Mouse (Mus musculus): ENCODE data around the gene Polg2. TPM values are rescaled to one million over a fixed set of nuclear protein-coding genes. Genes with fewer than 3 reads are reported as not detected.
"Not testable (repeated sequence)": the region's sequence is repeated elsewhere in the genome, so short reads cannot be mapped to it uniquely, and the experiment has no call there.

Polg2 gene
- polyA plus RNA-seq, 1 experiment from 2014 or later: 13.8 TPM

DNA sequence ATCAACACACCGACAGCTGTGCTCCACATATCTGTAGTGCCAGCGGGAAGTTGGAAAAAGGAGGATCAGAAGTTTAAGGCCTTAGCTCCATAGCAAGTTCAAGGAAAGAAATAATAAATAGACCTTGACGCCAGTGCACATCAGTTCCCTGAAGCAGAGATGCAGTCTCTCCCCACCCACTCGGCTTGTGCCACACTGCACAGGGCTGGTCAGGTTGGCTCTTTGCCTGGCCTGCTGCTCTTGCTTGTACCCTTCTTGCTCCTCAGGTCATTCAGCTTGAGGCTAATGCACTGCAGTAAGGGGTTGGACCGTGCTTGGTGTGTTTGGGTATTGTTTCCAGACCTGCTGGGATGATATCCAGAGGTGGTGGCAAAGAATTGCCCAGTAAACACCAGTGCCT, 18.8 kb downstream of the Polg2 start:
- H3K27ac ChIP-seq (replicated peaks): no peak overlapping the region
- no peak overlapping the region for H3K4me2 ChIP-seq (replicated peaks)
- no peaks in the 10 kb centered on the region for H3K27me3 ChIP-seq
- WGBS: 91% methylated on average over 5 of the region's 5 CpGs
- H3K9ac ChIP-seq: no peak overlapping the region
- H3K9me3 ChIP-seq (replicated peaks): no peaks in the 10 kb centered on the region
- no peak overlapping the region for H3K4me3 ChIP-seq (replicated peaks)
- H3K4me1 ChIP-seq: peaks cover 17% of the 10 kb centered on the region
- H3K36me3 ChIP-seq: 0 out of 2 replicates have a peak, but pooled peaks cover 3% of the 10 kb centered on the region
- ATAC-seq (ENCODE audit: insufficient number of reproducible peaks, low FRiP score, low TSS enrichment, low read depth): no peak

DNA sequence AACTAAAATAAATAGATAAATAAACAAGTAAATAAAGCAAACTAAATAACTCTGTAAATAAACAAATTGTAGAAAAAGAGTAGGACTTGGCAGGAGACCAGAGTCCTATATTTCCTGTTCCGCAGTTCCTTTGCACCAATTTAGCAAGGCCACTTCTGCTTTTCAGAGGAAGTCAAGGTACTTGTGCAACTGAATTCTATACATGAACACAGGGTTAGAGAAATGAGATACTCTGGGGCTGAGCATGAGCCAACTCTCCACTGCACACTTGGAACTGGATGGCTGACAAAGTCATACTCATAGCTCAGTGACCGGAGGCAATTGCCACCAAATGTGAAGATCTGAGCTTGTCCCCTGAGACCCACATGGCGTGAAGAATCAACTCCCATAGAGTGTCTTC, 20.3 kb downstream of the Polg2 start:
- no peak overlapping the region for H3K4me3 ChIP-seq (replicated peaks)
- H3K36me3 ChIP-seq: no peaks in the 10 kb centered on the region
- H3K4me1 ChIP-seq: peaks cover 17% of the 10 kb centered on the region
- H3K9me3 ChIP-seq (replicated peaks): no peaks in the 10 kb centered on the region
- no peak overlapping the region for H3K4me2 ChIP-seq (replicated peaks)
- H3K27me3 ChIP-seq: no peaks in the 10 kb centered on the region
- WGBS: 87% methylated on average over 3 of the region's 3 CpGs
- ATAC-seq (ENCODE audit: insufficient number of reproducible peaks, low FRiP score, low TSS enrichment, low read depth): no peak
- no peak overlapping the region for H3K27ac ChIP-seq (replicated peaks)
- no peak overlapping the region for H3K9ac ChIP-seq

DNA sequence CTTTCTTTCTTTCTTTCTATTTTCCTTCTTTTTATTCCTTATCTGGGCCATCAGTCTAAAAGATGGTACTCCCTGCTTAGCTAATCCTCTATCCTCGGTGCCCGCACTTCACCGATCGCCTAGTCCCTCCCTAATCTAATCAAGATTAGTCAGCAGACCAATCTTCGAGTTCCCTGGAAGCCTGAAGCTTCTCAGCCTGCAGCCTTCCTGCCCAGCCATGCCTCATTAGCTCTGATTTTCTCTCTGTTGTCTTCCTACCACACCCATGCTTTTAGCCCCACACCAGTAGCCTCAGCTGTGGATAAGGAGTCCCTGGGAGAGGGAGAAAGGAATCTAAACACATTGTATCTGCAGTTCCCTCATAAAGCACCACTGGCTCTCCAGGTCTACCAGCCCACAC, 23.8 kb downstream of the Polg2 start:
- H3K36me3 ChIP-seq: no peaks in the 10 kb centered on the region
- no peak overlapping the region for H3K9ac ChIP-seq
- no peaks in the 10 kb centered on the region for H3K27me3 ChIP-seq
- H3K27ac ChIP-seq (replicated peaks): no peak overlapping the region
- ATAC-seq (ENCODE audit: insufficient number of reproducible peaks, low FRiP score, low TSS enrichment, low read depth): no peak
- H3K4me1 ChIP-seq: no peaks in the 10 kb centered on the region
- WGBS: 46% methylated on average over 5 of the region's 5 CpGs
- H3K9me3 ChIP-seq (replicated peaks): no peaks in the 10 kb centered on the region
- H3K4me3 ChIP-seq (replicated peaks): no peak overlapping the region
- H3K4me2 ChIP-seq (replicated peaks): no peak overlapping the region

DNA sequence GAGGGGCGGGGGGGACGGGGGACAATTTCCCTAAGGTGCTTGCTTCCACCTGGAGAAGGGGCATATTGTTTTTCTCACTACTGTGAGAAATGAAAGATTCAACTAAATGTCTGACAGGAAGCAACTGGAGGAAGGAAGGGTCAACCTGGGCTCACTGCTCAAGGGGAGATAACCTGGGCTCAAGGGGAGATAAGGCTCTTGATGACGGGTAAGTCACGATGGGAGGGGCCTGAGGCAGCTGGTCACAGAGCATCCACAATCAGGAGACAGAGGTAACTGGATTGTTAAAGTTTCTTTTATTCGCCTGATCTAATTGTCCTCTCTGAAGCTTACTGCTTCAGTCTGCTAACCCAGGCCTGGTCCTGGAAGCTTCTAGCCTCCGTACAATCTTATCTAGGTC, 26.0 kb downstream of the Polg2 start:
- ATAC-seq (ENCODE audit: insufficient number of reproducible peaks, low FRiP score, low TSS enrichment, low read depth): no peak
- Histone ChIP-seq H3K4me2 (replicated peaks) (no peak overlapping the region), H3K27ac (replicated peaks) (no peak overlapping the region), H3K9me3 (replicated peaks) (no peaks in the 10 kb centered on the region), H3K27me3 (no peaks in the 10 kb centered on the region), H3K9ac (no peak overlapping the region), H3K4me3 (replicated peaks) (no peak overlapping the region), H3K36me3 (no peaks in the 10 kb centered on the region), H3K4me1 (no peaks in the 10 kb centered on the region)
- 86% methylated on average over 6 of the region's 6 CpGs for WGBS

DNA sequence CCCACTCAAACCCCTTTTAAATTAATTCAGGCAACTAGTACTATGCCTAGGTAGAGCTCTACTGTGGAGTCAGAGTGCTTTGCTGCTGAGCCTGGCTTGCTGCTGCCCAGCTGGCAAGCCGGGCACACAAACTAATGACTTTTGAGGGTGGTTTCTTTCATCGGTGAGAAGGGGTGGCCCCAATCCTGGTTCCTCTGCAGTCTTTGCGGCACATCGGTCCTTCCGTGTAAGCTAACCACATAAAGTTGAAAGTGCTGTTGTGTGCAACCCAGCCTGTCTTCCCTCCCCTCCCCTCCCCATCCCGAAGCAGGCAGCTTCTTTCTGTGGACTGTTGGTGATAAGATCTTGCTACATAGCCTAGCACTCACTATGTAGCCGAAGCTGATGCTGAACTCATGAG, 27.2 kb downstream of the Polg2 start:
- Histone ChIP-seq H3K36me3 (no peaks in the 10 kb centered on the region), H3K9me3 (replicated peaks) (no peaks in the 10 kb centered on the region), H3K4me3 (replicated peaks) (no peak overlapping the region), H3K27ac (replicated peaks) (no peak overlapping the region), H3K4me2 (replicated peaks) (no peak overlapping the region), H3K9ac (no peak overlapping the region), H3K4me1 (no peaks in the 10 kb centered on the region), H3K27me3 (no peaks in the 10 kb centered on the region)
- ATAC-seq (ENCODE audit: insufficient number of reproducible peaks, low FRiP score, low TSS enrichment, low read depth): no peak
- WGBS: 72% methylated on average over 7 of the region's 7 CpGs

DNA sequence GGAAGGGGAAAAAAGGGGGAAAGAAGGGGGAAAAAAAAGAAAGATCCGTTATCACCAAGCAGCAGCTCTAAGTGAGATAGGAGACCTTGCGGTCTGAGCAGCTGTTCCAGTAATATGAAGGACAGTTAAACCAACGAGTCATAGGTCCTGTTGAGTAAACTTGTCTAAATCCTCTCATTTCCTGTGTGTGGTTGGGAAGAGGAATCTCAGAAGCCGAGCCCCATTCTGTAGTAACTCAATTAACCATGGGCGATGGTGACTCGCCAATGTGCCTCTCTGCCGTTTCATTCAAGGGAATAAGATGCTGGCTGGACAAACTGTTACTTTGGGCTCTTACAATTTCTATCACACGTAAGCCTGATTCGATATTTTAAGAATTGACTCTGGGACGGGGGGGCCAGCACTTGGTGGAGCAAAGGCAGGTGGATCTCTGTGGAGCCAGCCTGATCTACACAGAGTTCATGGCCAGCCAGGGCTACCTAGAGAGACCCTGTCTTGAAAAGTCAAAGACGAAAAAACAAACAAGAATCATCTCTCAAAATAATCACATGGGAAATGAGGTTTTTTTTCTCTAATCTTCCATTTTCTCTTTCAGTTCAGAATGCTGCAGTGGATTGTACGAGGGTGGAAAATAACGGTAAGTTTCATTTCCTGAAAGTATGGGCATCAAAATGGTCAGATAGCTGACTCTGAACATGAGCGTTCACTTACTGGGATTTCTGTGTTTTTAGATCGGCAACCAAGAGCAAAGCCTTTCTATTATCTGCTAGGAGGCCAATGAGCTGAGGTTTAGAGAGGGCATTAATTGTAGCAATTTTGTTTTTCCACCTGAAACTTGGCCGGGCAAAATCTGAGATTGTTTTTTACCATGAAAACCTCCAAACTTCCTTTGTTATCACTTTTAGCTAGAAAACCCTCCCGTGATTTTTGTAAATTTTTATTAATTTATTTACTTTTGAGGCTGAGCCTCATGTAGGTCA, 28.0 kb downstream of the Polg2 start, which contains the start of gene Milr1:
Gene Milr1 (plus strand): TSS at position 188 of the 980 bp plus-strand sequence.
- no peak within 1 kb of the TSS for H3K4me2 ChIP-seq (replicated peaks)
- no peaks in the 10 kb centered on the region for H3K4me1 ChIP-seq
- no peak for ATAC-seq (ENCODE audit: insufficient number of reproducible peaks, low FRiP score, low TSS enrichment, low read depth)
- no peaks in the 10 kb centered on the region for H3K27me3 ChIP-seq
- H3K4me3 ChIP-seq (replicated peaks): no peak within 1 kb of the TSS
- WGBS: 80% methylated on average over 17 of the region's 17 CpGs
- no peak within 1 kb of the TSS for H3K27ac ChIP-seq (replicated peaks)
- H3K9ac ChIP-seq: no peak within 1 kb of the TSS
- no peaks in the 10 kb centered on the region for H3K9me3 ChIP-seq (replicated peaks)
- no peaks in the 10 kb centered on the region for H3K36me3 ChIP-seq

DNA sequence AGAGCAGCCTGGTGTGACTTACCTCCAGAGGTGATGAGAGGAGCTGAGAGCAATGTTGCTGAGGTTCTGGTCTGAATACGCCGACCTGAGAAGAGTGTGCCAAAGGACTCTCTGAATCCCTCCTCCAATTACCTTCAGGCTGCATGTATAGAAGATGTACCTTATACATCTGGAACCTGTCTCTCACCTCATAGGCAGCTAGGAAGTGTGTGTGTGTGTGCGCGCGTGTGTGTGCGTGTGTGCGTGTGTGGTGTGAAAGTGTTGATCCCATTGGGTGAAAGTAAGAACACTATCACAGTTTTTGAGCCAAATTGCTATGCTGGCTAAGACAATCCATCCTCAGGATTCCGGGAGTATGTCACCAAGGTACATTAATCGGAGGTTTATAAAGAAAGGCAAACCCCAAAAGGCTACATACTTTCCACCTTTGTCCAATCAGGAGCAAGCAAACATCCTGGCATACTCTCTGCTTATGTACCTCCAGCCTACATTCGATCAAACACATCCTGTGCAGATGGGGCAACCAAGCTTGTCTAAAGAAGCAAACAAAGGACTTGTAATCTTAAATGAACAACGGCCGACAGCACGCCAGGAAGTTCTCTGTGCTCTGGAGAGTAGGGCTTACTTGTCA, 29.1 kb downstream of the Polg2 start, which contains the start of gene Pecam1:
Gene Pecam1 (minus strand): TSS at position 508 of the 631 bp plus-strand sequence.
- Histone ChIP-seq H3K9ac (no peak within 1 kb of the TSS), H3K9me3 (replicated peaks) (no peaks in the 10 kb centered on the region), H3K4me3 (replicated peaks) (no peak within 1 kb of the TSS), H3K27ac (replicated peaks) (no peak within 1 kb of the TSS), H3K4me2 (replicated peaks) (no peak within 1 kb of the TSS), H3K27me3 (no peaks in the 10 kb centered on the region), H3K4me1 (no peaks in the 10 kb centered on the region), H3K36me3 (no peaks in the 10 kb centered on the region)
- WGBS: 83% methylated on average over 13 of the region's 13 CpGs
- no peak for ATAC-seq (ENCODE audit: insufficient number of reproducible peaks, low FRiP score, low TSS enrichment, low read depth)

DNA sequence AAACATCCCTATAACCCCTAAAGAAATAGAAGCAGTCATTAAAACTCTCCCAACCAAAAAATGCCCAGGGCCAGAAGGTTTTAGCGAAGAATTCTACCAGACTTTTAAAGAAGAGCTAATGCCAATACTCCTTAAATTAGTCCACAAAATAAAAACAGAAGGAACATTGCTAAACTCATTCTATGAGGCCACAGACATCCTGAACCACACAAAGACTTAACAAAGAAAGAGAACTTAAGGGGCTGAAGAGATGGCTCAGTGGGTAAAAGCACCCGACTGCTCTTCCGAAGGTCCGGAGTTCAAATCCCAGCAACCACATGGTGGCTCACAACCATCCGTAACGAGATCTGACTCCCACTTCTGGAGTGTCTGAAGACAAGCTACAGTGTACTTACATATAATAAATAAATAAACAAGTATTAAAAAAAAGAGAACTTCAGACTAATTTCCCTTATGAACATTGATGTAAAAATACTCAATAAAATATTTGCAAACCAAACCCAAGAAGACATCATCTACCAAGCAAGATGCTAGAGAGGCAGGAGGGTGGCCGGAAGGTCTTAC, 29.7 kb downstream of the Polg2 start:
- not testable (repeated sequence) for H3K4me3 ChIP-seq (replicated peaks); H3K9me3 ChIP-seq (replicated peaks); ATAC-seq (ENCODE audit: insufficient number of reproducible peaks, low FRiP score, low TSS enrichment, low read depth); H3K27me3 ChIP-seq; H3K4me2 ChIP-seq (replicated peaks); H3K4me1 ChIP-seq; H3K27ac ChIP-seq (replicated peaks); H3K9ac ChIP-seq; H3K36me3 ChIP-seq
- WGBS: 94% methylated on average over 7 of the region's 7 CpGs

DNA sequence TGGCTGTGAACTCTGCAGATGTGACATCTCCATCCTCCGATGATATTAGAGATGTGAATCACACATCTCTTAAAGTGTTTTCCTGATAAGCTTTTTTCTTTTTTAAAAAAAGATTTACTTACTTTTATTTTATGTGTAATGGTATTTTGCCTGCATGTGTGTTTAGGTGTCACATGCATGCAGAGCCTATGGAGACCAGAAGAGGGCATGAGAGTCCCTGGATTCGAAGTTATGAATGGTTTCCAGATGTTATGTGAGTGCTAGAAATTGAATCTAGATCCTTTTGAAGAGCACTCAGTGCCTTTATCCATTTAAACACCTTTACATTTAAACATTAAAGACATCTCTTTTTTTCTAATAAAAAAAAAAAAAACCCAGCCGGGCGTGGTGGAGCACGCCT, 34.4 kb downstream of the Polg2 start:
- no peaks in the 10 kb centered on the region for H3K4me1 ChIP-seq
- H3K27ac ChIP-seq (replicated peaks): no peak overlapping the region
- 87% methylated on average over 5 of the region's 5 CpGs for WGBS
- H3K9ac ChIP-seq: no peak overlapping the region
- no peak overlapping the region for H3K4me3 ChIP-seq (replicated peaks)
- no peaks in the 10 kb centered on the region for H3K36me3 ChIP-seq
- no peak for ATAC-seq (ENCODE audit: insufficient number of reproducible peaks, low FRiP score, low TSS enrichment, low read depth)
- H3K4me2 ChIP-seq (replicated peaks): no peak overlapping the region
- H3K27me3 ChIP-seq: no peaks in the 10 kb centered on the region
- H3K9me3 ChIP-seq (replicated peaks): no peaks in the 10 kb centered on the region

DNA sequence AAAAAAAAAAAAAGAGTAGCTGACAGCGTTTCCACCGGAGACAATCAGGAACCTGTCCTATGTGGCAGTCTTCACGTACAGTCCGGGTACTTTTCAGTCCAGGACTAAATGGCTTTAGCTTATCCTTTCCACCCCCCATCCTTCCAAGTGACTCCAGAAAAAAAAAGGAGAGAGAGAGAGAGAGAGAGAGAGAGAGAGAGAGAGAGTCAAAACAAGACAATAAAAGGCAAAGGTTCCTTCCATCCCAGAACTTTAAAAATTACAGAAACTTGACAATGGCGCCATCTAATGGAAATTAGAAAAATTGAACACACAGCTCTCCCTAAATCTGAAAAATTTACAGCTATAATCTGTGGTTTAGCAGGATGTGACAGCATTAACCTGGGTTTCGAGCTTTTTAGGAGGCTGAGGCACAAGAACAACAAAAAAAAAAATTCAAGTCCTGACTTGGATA, 36.9 kb downstream of the Polg2 start:
- no peaks in the 10 kb centered on the region for H3K27me3 ChIP-seq
- no peaks in the 10 kb centered on the region for H3K9me3 ChIP-seq (replicated peaks)
- 46% methylated on average over 6 of the region's 6 CpGs for WGBS
- no peak overlapping the region for H3K4me2 ChIP-seq (replicated peaks)
- H3K4me3 ChIP-seq (replicated peaks): no peak overlapping the region
- no peak overlapping the region for H3K27ac ChIP-seq (replicated peaks)
- no peak for ATAC-seq (ENCODE audit: insufficient number of reproducible peaks, low FRiP score, low TSS enrichment, low read depth)
- no peaks in the 10 kb centered on the region for H3K36me3 ChIP-seq
- H3K9ac ChIP-seq: no peak overlapping the region
- no peaks in the 10 kb centered on the region for H3K4me1 ChIP-seq

DNA sequence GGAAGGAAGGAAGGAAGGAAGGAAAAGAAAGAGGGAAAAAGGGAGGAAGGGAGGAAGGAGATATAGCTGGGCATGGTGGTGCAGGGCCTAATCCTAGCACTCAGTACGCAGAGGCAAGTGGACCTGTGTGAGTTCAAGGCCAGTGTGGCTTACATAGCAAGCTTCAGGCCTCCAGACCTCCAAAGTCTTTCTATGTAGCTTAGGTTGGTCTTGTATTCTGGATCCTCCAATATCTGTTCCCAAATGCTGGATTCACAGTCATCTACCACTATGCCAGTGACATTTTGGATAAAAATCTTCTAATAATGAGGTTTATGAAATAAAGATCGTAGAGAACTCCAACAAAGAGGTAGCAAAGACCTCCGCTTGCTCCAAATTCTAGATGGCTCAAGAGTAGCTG, 37.5 kb downstream of the Polg2 start:
- no peak overlapping the region for H3K27ac ChIP-seq (replicated peaks)
- H3K9me3 ChIP-seq (replicated peaks): no peaks in the 10 kb centered on the region
- no peaks in the 10 kb centered on the region for H3K36me3 ChIP-seq
- ATAC-seq (ENCODE audit: insufficient number of reproducible peaks, low FRiP score, low TSS enrichment, low read depth): no peak
- peaks cover 4% of the 10 kb centered on the region; the same call in 1 of the 2 replicates for H3K4me1 ChIP-seq
- no peak overlapping the region for H3K4me3 ChIP-seq (replicated peaks)
- H3K9ac ChIP-seq: no peak overlapping the region
- no peak overlapping the region for H3K4me2 ChIP-seq (replicated peaks)
- no peaks in the 10 kb centered on the region for H3K27me3 ChIP-seq
- WGBS: 92% methylated on average over 3 of the region's 3 CpGs
